Mouse (Mus musculus) MEL (cell line): Measurements from ENCODE around the gene Gpc5. TPM values are rescaled to one million over a fixed set of nuclear protein-coding genes. Genes with fewer than 3 reads are reported as not detected.

Source experiments
- DNase-seq: peaks from one replicate; pipeline ENCODE4 v3.0.0; 2011; ENCODE audit warnings: low read depth, low spot score
- H3K27ac ChIP-seq: 2 replicates; pipeline ENCODE4 v1.5.1; 2012; ENCODE audit warnings: low read depth, mild to moderate bottlenecking, control low read depth, low read length, moderate library complexity; ENCODE audit not compliant: control insufficient read depth
- H3K27me3 ChIP-seq, 2 experiments: fragments of 150-350 bp in 1 of 2; sonication (generic) in 1 of 2; 2 replicates each; pipeline ENCODE4 v1.6.1; 2012; ENCODE audit warnings: low read length in 2 of 2, mild to moderate bottlenecking in 2 of 2, improper control_type of control experiment in 1 of 2, moderate library complexity in 1 of 2; ENCODE audit not compliant: insufficient read depth in 2 of 2, control insufficient read depth in 1 of 2
- H3K36me3 ChIP-seq, 2 experiments: 2 replicates each; pipeline ENCODE4 v1.6.1; 2012 to 2014; ENCODE audit warnings: low read length in 2 of 2, improper control_type of control experiment in 1 of 2, inconsistent platforms in 1 of 2, mild to moderate bottlenecking in 1 of 2; ENCODE audit not compliant: insufficient read depth in 2 of 2, control insufficient read depth in 1 of 2
- H3K4me1 ChIP-seq, 2 experiments: fragments of 150-350 bp in 1 of 2; sonication (generic) in 1 of 2; 2 replicates each; pipeline ENCODE4 v1.6.1; 2012; ENCODE audit warnings: low read length in 2 of 2, improper control_type of control experiment in 1 of 2, mild to moderate bottlenecking in 1 of 2; ENCODE audit not compliant: insufficient read depth in 2 of 2, control insufficient read depth in 1 of 2
- H3K4me3 ChIP-seq, 2 experiments: fragments of 150-350 bp in 1 of 2; sonication (generic) in 1 of 2; 2 replicates each; pipeline ENCODE4 v1.5.1; 2012; ENCODE audit warnings: low read depth in 2 of 2, low read length in 2 of 2, mild to moderate bottlenecking in 2 of 2, moderate library complexity in 2 of 2, control low read depth in 1 of 2, improper control_type of control experiment in 1 of 2; ENCODE audit not compliant: control insufficient read depth in 1 of 2, insufficient read depth in 1 of 2
- H3K79me2 ChIP-seq: 2 replicates; pipeline ENCODE4 v1.6.1; 2012; ENCODE audit warnings: mild to moderate bottlenecking, low read length, moderate library complexity; ENCODE audit not compliant: control insufficient read depth, poor library complexity, insufficient read depth
- H3K9ac ChIP-seq: 2 replicates; pipeline ENCODE4 v1.6.1; 2012; ENCODE audit warnings: low read depth, mild to moderate bottlenecking, control low read depth, low read length, moderate library complexity; ENCODE audit not compliant: control insufficient read depth, poor library complexity, severe bottlenecking
- H3K9me3 ChIP-seq: fragments of 150-350 bp; sonication (generic); replicated peaks from 2 replicates; pipeline ENCODE4 v1.6.1; 2012; ENCODE audit warnings: mild to moderate bottlenecking, low read length, improper control_type of control experiment, moderate library complexity; ENCODE audit not compliant: insufficient read depth
- CHD1 ChIP-seq: IDR thresholded peaks from 2 replicates; pipeline ENCODE4 v1.6.1; 2012; ENCODE audit warnings: low read depth, mild to moderate bottlenecking, inconsistent platforms, low read length, improper control_type of control experiment
- CTCF ChIP-seq, 3 experiments: IDR thresholded peaks in 2 of 3; conservative IDR thresholded peaks in 1 of 3; 2 replicates each; pipeline ENCODE4 v1.5.1; 2011 to 2012; ENCODE audit warnings: low read length in 3 of 3, low read depth in 2 of 3, mild to moderate bottlenecking in 2 of 3, improper control_type of control experiment in 1 of 3, inconsistent platforms in 1 of 3, mixed read lengths in 1 of 3, moderate library complexity in 1 of 3; ENCODE audit not compliant: control insufficient read depth in 1 of 3, insufficient read depth in 1 of 3, poor library complexity in 1 of 3, severe bottlenecking in 1 of 3
- ETS1 ChIP-seq: IDR thresholded peaks from 2 replicates; pipeline ENCODE4 v1.6.1; 2012; ENCODE audit warnings: low read depth, mild to moderate bottlenecking, inconsistent platforms, low read length, improper control_type of control experiment, moderate library complexity
- HCFC1 ChIP-seq: IDR thresholded peaks from 2 replicates; pipeline ENCODE4 v1.6.1; 2012; ENCODE audit warnings: low read depth, mild to moderate bottlenecking, inconsistent platforms, low read length, improper control_type of control experiment, moderate library complexity
- JUND ChIP-seq: IDR thresholded peaks from 2 replicates; pipeline ENCODE4 v1.6.1; 2011; ENCODE audit warnings: low read depth, mild to moderate bottlenecking, improper control_type of control experiment, low read length
- KAT2A ChIP-seq: conservative IDR thresholded peaks from 2 replicates; pipeline ENCODE4 v1.6.1; 2012; ENCODE audit warnings: low read depth, low read length, improper control_type of control experiment, inconsistent platforms
- MEF2A ChIP-seq: IDR thresholded peaks from 2 replicates; pipeline ENCODE4 v1.6.1; 2014; ENCODE audit warnings: low read depth, mild to moderate bottlenecking, inconsistent platforms, low read length, improper control_type of control experiment; ENCODE audit not compliant: poor library complexity, insufficient replicate concordance, severe bottlenecking; ENCODE audit errors: extremely low read depth
- MYB ChIP-seq: IDR thresholded peaks from 2 replicates; pipeline ENCODE4 v1.6.1; 2011; ENCODE audit warnings: mild to moderate bottlenecking, low read depth, low read length, improper control_type of control experiment
- MYC ChIP-seq: IDR thresholded peaks from 2 replicates; pipeline ENCODE4 v1.6.1; 2011; ENCODE audit warnings: low read depth, mild to moderate bottlenecking, low read length, improper control_type of control experiment, moderate library complexity
- NELFE ChIP-seq: IDR thresholded peaks from 2 replicates; pipeline ENCODE4 v1.6.1; 2011; ENCODE audit warnings: low read depth, low read length, improper control_type of control experiment
- POLR2A ChIP-seq, 2 experiments: IDR thresholded peaks; 2 replicates each; pipeline ENCODE4 v1.6.1; 2011 to 2012; ENCODE audit warnings: low read length in 2 of 2, mild to moderate bottlenecking in 2 of 2, control low read depth in 1 of 2, improper control_type of control experiment in 1 of 2, low read depth in 1 of 2, moderate library complexity in 1 of 2; ENCODE audit not compliant: control insufficient read depth in 1 of 2, insufficient read depth in 1 of 2, poor library complexity in 1 of 2
- RAD21 ChIP-seq: IDR thresholded peaks from 2 replicates; pipeline ENCODE4 v1.6.1; 2011; ENCODE audit warnings: mild to moderate bottlenecking, low read depth, low read length, improper control_type of control experiment
- RCOR1 ChIP-seq: IDR thresholded peaks from 2 replicates; pipeline ENCODE4 v1.6.1; 2012; ENCODE audit warnings: low read depth, mild to moderate bottlenecking, inconsistent platforms, low read length, improper control_type of control experiment
- SMC3 ChIP-seq: IDR thresholded peaks from 2 replicates; pipeline ENCODE4 v1.6.1; 2011; ENCODE audit warnings: low read depth, low read length, improper control_type of control experiment
- TAL1 ChIP-seq: IDR thresholded peaks from 2 replicates; pipeline ENCODE4 v1.6.1; 2012; ENCODE audit warnings: mild to moderate bottlenecking, inconsistent platforms, low read length, moderate library complexity, mixed read lengths
- TBP ChIP-seq: IDR thresholded peaks from 2 replicates; pipeline ENCODE4 v1.8.0; 2011; ENCODE audit warnings: low read depth, low read length, improper control_type of control experiment
- USF2 ChIP-seq, 2 experiments: IDR thresholded peaks; 2 replicates each; pipeline ENCODE4 v1.6.1; 2011 to 2012; ENCODE audit warnings: improper control_type of control experiment in 2 of 2, low read length in 2 of 2, borderline replicate concordance in 1 of 2, inconsistent platforms in 1 of 2, low read depth in 1 of 2, mild to moderate bottlenecking in 1 of 2; ENCODE audit not compliant: insufficient read depth in 1 of 2
- polyA plus RNA-seq, 2 experiments: library from polyadenylated mRNA; stranded (reverse) in 1 of 2; unstranded in 1 of 2; fragments of >175 nt in 1 of 2; fragments of >200 nt in 1 of 2; gene quantifications; 2 replicates each; pipeline versions ENCODE4 v1.2.1 to v1.2.4; 2012; ENCODE audit warnings: low replicate concordance in 2 of 2, low read depth in 1 of 2; ENCODE audit not compliant: insufficient read length in 2 of 2, insufficient read depth in 1 of 2, missing spikeins in 1 of 2
- total RNA-seq: library from RNA; depleted of rRNA; stranded (reverse); fragments of 300-350 nt; gene quantifications from 2 replicates; pipeline ENCODE4 v1.2.3, GENCODE M21; 2012

Gpc5 gene
- total and polyA plus RNA-seq, 3 experiments, result not detected

GRCm38 (mm10) chr14:115679875-115680274, 587.9 kb downstream of the Gpc5 start:
- Histone ChIP-seq H3K36me3 (no peaks in the 10 kb centered on the region), H3K4me1 (no peaks in the 10 kb centered on the region), H3K9me3 (no peaks in the 10 kb centered on the region), H3K9ac (no peak overlapping the region), H3K27ac (no peak overlapping the region), H3K4me3 (no peak overlapping the region)
- no peak for DNase-seq
- TF ChIP-seq RCOR1 (no peak), KAT2A (no peak), CHD1 (no peak), CTCF (IDR thresholded peaks at IDR 0.05 in 2 of 3, conservative IDR thresholded peaks at IDR 0.05 in 1 of 3; ENCODE audit: control insufficient read depth in 1 of 3, insufficient read depth in 1 of 3, low read depth in 2 of 3, low read length in 3 of 3, poor library complexity in 1 of 3, severe bottlenecking in 1 of 3) (no peak), SMC3 (no peak), POLR2A (IDR thresholded peaks at IDR 0.05; ENCODE audit: control insufficient read depth in 1 of 2, insufficient read depth in 1 of 2, low read depth in 1 of 2, low read length in 2 of 2, poor library complexity in 1 of 2) (no peak), NELFE (no peak), RAD21 (no peak), MEF2A (no peak), HCFC1 (no peak), MYB (no peak), MYC (no peak), ETS1 (no peak)
- TF ChIP-seq, all 39 proteins: peak for 0
- Histone ChIP-seq H3K79me2 (no peaks in the 10 kb centered on the region), H3K27me3 (no peaks in the 10 kb centered on the region; a peak in 1 of 4 replicates)

- no peaks in the 10 kb centered on the region for H3K79me2 ChIP-seq
- no peak for DNase-seq
- no peak overlapping the region for H3K9ac ChIP-seq
- no peak for TF ChIP-seq TAL1
- TF ChIP-seq KAT2A, result no peak
- no peak overlapping the region for H3K27ac ChIP-seq
- H3K36me3 ChIP-seq, result no peaks in the 10 kb centered on the region
- no peaks in the 10 kb centered on the region for H3K4me1 ChIP-seq
- H3K27me3 ChIP-seq, result no peaks in the 10 kb centered on the region
- no peak overlapping the region for H3K4me3 ChIP-seq
- H3K9me3 ChIP-seq, result no peaks in the 10 kb centered on the region
These were observed 654.0 kb downstream of the Gpc5 start for GRCm38 (mm10) chr14:115746013-115746412.

GRCm38 (mm10) chr14:115760241-115760640, 668.2 kb downstream of the Gpc5 start:
- Histone ChIP-seq H3K4me1 (no peaks in the 10 kb centered on the region), H3K27ac (no peak overlapping the region), H3K27me3 (no peaks in the 10 kb centered on the region), H3K36me3 (no peaks in the 10 kb centered on the region), H3K9ac (no peak overlapping the region), H3K9me3 (no peaks in the 10 kb centered on the region), H3K79me2 (no peaks in the 10 kb centered on the region), H3K4me3 (no peak overlapping the region)
- TF ChIP-seq JUND (no peak), POLR2A (IDR thresholded peaks at IDR 0.05; ENCODE audit: control insufficient read depth in 1 of 2, insufficient read depth in 1 of 2, low read depth in 1 of 2, low read length in 2 of 2, poor library complexity in 1 of 2) (no peak), USF2 (IDR thresholded peaks at IDR 0.05; ENCODE audit: borderline replicate concordance in 1 of 2, insufficient read depth in 1 of 2, low read depth in 1 of 2, low read length in 2 of 2) (no peak), TBP (no peak), TAL1 (no peak)
- no peak for DNase-seq
